Mouse (Mus musculus) myocyte (in vitro differentiated cells): ENCODE measurements around the gene Fam102a.

ENCODE experiments used
- CEBPB ChIP-seq: IDR thresholded peaks from 2 replicates; pipeline ENCODE4 v1.6.1; 2011; ENCODE audit warnings: mild to moderate bottlenecking, moderate library complexity; ENCODE audit not compliant: poor library complexity, insufficient read depth, severe bottlenecking
- MAX ChIP-seq: IDR thresholded peaks from one replicate; pipeline ENCODE4 v1.6.1; 2011; ENCODE audit warnings: low read depth, mild to moderate bottlenecking, control low read depth
- POLR2A ChIP-seq: IDR thresholded peaks from one replicate; pipeline ENCODE4 v1.6.1; 2011; ENCODE audit warnings: low read depth, mild to moderate bottlenecking, control low read depth, moderate library complexity; ENCODE audit not compliant: insufficient read length
- REST ChIP-seq: IDR thresholded peaks from one replicate; pipeline ENCODE4 v1.6.1; 2011; ENCODE audit warnings: mild to moderate bottlenecking, control low read depth, moderate library complexity; ENCODE audit not compliant: insufficient read depth, insufficient read length

GRCm38 (mm10) chr2:32538461-32538860, 3.3 kb downstream of the Fam102a start:
- TF ChIP-seq CEBPB (no peak), REST (no peak), POLR2A (no peak), MAX (no peak)
